Mouse (Mus musculus) thymus, adult 2 months (tissue): ENCODE results near the gene Arhgap10.

Experiments
- CTCF ChIP-seq: fragments of 200-500 bp; IDR thresholded peaks from 2 replicates; pipeline ENCODE4 v1.5.1; 2012; ENCODE audit warnings: mild to moderate bottlenecking, control low read depth, low read length, moderate library complexity, borderline replicate concordance; ENCODE audit not compliant: control insufficient read depth, poor library complexity, insufficient read depth; ENCODE audit errors: extremely low read depth
- POLR2A ChIP-seq: fragments of 200-500 bp; IDR thresholded peaks from 2 replicates; pipeline ENCODE4 v1.6.1; 2012; ENCODE audit warnings: mild to moderate bottlenecking, low read length, control low read depth, moderate library complexity; ENCODE audit not compliant: control insufficient read depth, poor library complexity, insufficient read depth; ENCODE audit errors: extremely low read depth

GRCm38 (mm10) chr8:77479995-77480394 lies 37.8 kb downstream of the Arhgap10 start:
- TF ChIP-seq POLR2A: no peak
- TF ChIP-seq CTCF: no peak
